Mouse (Mus musculus) urinary bladder, adult 2 months (tissue): ENCODE data around the gene Snx1. TPM values are rescaled to one million over a fixed set of nuclear protein-coding genes. Genes with fewer than 3 reads are reported as not detected.
A peak's percentile ranks its signal among the peaks of the same experiment; 100 is the strongest.

Source experiments
- DNase-seq: peaks from one replicate; pipeline ENCODE4 v3.0.0; 2022; ENCODE audit warnings: low spot score
- polyA plus RNA-seq: library from polyadenylated mRNA; depleted of rRNA; stranded (reverse); fragments of >200 nt; gene quantifications from 2 replicates; pipeline ENCODE4 v1.2.3, GENCODE M21; 2012; rRNA removed

The Snx1 gene
- 109 and 119 TPM in 2 replicates for polyA plus RNA-seq

DNA sequence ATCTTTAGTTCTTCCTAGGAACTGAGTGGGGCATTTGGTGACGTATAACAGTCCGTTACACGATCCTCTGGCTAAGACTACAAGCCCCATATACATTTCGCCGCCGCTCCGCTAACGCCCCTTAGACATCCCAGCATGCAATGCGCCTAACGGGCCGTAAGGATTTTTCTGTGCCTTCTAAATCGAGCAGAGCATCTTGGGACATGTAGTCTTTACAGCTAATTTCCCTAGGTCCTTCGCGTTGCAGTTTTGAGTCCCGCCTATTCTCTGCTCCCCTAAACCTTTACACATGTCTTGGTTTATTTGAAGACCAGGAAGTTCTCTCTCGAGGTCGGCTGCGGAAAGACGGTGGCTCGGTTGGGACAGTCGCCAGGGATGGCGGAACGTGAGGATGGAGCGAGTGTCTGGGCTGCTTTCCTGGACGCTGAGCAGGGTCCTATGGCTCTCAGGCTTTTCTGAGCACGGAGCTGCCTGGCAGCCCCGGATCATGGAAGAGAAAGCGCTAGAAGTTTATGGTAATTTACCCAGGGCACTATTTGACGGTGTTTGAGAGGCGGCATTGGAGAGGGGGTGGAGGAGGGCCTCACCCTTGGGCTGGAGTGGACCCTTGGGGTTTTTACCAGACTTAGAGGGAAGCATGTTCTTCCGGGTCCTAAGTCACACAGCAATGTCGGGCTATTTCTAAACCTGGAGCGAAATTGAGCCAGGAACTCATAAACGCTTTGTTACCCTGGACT lies at the start of gene Snx1, which contains the start of gene Ciao2a:
Gene Snx1 (minus strand): TSS at position 132 of the 737 bp plus-strand sequence.
Gene Ciao2a (plus strand): TSS at position 156 of the 737 bp plus-strand sequence.
- DNase-seq: peak; percentile 74

DNA sequence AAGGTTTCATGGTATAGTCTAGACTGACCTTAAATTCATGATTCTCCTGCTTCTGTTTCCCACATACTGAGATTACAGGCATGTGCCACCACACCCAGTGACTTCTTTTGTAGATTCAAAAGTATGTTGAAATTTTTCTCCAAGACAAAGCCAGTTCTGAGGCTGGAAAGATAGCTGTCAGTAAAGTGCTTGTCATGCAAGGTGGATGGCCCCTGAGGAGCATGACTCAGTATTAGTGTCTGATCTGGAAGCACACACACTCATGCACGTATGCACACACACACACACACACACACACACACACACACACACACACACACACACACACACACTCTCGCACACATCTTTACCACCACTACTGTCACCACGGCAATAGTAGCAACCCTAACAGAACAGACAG lies 48.6 kb upstream of the Snx1 start:
- no peak for DNase-seq

DNA sequence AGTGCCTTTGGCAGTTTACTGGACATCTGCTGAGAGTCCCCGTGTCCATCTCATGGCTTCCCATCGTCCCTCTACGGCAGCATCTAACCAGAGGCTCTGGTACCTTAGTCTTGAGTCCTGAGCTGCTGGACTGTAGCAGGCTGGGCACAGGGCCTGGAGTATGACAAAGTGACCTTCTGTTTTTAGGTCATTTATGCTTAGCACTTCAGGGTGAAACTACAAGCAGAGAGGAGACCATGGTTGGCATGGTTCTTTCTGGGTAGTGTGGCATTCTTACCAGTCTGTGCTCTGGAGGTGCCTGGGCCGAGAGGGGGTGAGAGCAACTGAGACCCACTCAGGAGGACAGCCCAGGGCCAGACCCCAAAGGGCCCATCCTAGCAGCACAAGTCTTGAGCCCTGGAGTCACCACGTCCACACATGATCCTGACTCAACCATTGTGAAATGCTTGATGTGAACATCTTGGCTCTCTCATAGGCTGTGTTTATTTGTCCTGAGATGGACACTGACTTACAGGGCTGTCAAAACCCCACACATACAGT lies 47.0 kb upstream of the Snx1 start:
- DNase-seq: no peak

DNA sequence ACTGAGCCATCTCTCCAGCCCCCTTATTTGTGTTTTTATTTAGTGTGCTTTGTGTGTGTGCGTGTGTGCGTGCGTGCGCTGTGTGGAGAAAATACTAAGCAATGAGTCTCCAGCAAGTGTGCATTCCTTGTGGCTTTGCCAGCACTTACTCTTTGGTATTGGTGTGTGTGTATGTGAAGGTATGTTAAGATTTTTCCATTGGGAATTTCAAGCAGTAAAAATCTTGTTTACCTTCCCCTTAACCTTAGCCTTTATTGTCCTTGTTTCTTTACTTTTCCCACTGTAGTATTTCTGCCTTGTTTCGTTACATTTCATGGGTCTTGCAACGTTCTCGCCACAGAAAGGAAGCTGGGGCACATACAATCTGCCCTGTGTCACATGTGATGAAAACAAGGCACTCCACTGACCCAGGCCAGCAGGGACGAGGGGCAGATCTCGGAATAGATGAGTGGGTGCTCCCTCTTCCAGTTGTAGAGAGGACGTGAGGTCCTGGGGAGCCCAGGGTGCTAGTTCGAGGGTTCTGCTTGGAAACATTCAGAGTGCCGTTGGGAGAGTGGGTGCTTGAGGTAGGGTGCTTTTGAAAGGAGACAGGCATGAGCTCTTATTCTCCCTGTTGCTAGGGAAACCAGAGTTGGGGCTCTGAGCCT lies 45.0 kb upstream of the Snx1 start:
- DNase-seq: no peak

DNA sequence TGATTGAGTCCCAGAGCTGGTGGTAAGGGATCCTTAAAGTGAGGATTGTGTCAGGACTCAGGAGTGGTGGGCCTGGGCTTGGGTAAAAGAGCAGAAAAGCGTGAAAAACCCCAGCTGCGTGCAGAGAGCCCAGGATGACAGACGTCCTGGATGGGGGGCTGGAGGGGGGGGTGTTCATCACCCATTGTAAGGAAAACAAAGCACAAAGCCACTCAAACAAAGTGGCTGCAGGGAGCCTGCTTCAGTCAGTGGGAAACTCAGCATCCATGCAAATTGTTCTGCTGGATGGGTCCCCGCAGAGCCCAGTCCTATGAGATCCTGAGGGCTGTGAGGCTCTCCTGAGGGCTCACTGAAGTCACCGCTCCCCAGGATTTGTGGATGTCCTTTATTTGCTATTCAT lies 44.1 kb upstream of the Snx1 start:
- no peak for DNase-seq

DNA sequence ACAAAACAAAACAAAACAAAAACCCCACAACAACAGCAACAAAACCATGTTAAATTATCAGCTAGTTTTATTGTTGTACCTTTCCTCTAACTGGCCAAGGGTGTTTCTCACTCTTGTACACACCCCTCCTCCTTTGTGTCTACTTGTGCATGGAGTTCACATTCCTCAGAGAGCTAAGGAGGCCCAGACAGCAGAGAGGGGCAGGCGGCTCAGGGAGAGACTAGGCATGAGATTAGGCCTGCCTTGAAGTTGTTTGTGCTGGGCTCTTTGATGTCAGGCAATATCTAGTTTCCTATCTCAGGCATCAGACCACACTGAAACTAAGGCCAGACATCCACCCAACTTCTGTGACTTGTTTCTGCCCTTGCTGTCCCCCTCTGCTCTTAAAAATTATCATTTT lies 41.8 kb upstream of the Snx1 start:
- no peak for DNase-seq

DNA sequence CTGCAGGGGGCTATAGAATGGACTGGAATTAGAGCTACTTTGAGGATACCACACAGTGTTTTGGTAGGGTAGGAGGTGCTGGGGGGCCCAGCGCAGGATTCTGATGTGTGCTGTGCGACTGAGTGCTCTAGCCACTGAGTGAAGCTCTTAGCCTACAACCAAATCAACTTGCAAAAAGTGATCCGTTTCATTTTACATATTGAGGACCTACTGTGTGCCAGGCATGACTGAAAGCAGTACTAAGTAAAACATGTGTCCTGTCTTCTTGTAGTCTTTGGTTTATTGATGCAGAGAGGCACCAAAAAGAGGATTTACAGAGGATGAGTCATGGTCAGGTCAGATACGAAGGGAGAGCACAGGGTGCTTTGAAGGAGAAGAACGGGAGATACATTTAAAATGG lies 40.8 kb upstream of the Snx1 start:
- no peak for DNase-seq

DNA sequence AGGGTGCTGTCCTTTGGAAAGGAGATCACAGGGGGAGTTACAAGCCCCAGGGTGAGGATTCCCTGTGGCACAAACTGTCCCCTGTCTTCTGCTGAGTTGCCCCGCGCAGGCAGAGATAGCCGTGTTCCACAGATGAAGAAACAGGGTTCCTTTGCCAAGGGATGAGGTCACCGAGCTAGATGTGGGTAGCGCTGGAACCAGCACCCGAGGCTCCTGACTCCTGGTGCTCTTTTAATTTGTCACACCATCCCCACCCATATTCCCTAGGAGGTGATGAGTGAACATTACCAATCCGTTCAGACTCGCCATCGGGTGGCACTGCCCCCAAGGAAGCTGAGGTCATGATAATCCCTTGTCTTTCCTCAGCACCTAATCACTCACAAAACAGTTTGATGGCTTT lies 36.6 kb upstream of the Snx1 start:
- DNase-seq: no peak

DNA sequence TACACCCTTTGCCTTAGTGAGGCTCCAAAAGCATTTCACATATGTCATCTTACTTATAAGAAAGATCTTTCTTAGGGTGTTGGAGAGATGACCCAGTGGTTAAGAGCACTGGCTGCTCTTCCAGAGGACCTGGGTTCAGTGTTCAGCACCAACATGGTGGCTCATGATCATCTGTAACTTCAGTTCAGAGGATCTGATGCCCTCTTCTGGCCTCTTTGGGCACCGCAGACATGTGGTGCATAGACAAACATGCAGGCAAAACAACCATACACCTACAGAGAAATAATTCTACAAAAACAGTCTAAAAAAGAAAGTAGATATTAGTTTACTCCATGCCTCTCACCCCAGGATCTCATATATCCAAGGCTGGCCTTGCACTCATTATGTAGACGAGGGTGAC lies 33.8 kb upstream of the Snx1 start:
- no peak for DNase-seq

DNA sequence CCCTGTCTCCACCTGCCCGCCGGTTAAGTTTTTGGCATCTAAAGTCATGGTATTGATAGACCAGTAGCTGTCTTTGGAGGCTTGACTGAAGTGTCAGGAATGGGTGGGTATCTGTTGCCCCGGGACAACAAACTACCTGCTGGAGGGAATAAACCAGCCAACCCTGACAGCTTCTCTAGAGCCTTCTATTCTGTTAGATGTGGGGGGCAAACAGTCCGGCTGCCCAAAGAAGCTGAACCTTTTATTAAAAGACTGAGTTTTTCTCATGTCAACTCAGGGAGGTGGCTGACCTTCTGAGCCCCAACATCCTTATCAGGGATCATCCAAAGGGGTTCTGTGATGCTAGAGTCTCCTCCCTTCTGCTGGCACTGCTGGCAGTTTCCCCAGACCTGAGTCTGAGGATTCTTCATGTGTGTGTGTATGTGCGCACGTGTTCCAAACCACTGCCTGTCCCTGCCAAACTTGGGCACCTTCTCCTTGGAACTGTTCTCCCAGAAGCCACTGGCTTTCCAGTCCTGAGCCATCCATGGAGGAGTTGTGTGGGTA lies 32.6 kb upstream of the Snx1 start:
- no peak for DNase-seq

DNA sequence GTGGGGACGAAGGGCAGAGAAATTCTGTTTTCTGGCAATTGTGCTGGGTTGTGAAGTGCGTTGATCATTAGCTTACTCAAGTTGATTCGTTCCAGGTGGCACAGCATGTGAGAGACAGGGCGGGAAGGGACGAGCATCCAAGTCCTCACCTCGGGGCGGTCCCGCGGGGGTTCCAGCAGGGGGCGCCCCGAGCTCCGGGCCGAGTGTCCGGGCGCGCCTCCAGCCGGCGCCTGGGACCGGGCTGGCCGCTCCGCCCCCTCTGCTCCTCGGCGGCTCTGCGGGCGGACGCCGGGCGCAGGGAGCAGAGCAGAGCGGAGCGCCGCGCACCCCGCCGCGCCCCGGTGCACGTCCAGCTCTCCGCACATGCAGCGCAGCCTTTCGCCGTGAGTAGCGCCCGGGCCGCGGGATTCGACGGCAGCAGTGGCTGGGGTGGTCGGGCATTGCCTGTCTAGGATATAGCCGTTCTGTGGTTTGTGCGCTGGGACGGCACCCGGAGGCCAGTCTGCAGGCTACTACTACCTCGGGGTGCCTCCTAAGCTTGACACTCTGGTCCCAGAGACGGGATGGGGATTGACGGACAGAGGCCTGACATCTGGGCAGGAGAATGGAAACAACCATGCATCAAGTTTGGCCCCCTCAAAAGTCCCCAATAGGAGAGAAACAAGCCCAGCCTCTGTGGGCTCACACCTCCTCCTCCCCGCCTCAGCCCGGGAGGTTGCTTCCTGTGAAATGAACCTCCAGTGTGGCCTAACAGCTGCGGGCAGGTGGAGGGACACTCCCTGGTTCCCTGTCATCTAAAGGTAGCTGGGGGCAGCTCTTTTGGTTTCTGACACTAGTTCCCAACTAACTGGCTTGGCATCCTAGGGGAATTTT lies 31.8 kb upstream of the Snx1 start, which contains the start of gene Dapk2:
Gene Dapk2 (plus strand): TSS at position 266 of the 873 bp plus-strand sequence.
- DNase-seq: peak; percentile 87

DNA sequence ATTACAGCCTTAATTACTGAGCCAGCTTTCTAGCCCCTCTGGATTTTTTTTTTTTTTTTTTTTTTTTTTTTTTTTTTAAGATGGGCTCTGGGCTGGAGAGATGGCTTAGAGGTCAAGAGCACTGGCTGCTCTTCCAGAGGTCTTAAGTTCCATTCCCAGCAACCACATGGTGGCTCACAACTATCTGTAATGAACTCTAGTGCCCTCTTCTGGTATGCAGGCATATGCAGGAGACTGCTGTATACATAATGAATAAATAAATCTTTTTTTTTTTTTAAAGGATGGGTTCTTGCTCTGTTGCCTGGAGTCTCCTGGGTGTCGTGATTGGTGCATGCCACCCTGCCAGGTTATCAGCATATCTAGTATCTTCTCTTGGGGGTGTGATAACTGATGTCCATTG lies 29.1 kb upstream of the Snx1 start:
- no peak for DNase-seq

DNA sequence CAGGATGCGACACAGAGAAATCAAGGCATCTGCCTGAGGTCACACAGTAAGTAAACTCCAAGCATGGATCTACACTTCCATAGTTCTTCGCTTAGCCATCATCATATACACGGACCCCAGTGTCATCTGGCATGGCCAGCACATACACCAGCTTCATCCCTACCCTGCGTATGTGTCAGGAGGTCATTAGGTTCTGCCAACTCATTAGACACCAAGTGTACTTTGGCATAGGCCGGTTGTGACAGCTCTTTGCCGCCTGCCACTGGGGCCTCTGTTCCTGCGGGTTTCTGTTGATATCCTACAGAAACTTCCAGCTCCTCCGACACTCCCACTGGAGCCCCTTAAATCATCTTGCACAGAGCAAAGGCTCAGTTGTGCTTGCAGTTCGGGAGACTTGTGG lies 27.6 kb upstream of the Snx1 start:
- no peak for DNase-seq

DNA sequence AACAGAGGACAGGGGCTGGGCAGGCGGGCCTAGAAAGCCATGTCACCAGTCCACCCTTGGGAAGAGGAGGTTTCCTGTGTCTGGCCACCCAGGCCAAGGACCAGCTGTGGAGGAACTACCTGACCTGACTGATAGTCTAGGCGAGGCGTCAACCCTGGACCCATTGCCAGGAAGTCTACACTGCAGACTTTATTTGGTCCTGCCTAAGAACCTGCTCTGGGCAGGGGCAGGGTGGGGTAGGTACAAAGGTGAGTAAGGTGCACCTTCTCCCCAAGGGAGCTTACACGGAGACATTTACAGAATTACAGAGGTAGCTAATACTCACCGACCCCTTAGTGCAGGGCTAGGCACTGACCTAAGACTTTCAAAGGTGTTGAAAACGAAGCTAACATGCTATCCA lies 27.2 kb upstream of the Snx1 start:
- DNase-seq: no peak

DNA sequence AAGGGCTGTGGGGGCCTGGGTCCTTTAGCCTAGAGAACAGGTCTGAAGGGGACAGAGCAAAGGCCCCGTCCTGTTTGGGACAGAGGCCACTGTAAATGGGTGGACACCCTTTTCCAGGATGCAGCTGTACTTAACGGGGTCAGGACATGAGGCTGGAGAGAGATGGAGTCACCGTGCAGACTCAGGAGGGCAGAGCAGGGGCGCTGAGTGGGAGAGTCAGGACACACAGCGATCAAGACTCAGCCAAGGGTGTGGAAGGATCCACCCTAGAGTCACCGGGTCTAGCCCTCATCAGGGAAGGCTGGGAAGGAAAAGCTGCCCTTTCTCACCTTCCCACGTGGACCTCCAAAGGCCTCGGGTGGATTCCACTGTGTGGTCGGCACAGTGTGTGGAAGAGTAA lies 25.6 kb upstream of the Snx1 start:
- no peak for DNase-seq

DNA sequence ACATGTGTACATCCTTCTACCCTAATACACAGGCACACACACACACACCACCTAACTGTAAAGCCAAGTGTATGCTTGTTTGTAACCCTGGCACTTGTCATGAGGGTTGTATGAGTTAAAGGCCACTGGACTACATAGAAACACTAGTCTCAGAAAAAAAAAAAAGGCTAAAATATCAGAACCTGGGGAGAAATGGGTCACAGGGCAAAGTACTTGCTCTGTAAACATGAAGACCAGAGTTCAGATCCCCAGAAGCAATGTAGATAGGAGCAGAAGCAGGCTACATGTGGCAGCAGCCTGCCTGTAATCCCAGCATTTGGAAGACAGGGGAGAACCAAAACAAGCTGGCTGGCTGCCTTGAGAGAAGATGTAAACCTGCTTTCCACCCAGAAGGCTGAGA lies 19.8 kb upstream of the Snx1 start:
- DNase-seq: no peak

DNA sequence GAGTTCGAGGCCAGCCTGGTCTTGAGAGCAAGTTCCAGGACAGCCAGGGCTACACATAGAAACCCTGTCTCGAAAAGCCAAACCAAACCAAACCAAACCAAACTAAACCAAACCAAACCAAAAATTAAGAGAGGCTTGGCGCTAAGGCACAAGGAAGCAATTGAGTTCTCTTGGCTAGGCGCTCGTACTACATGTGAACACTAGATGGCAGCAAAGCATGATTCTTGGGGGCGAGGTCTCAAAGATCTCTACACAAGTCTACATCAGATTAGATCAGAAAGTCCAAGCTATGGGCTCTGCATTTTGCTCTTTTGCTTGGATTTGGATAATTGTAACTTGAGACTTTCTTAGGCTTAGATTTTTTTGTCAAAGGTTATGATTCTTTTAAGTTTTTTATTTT lies 17.9 kb upstream of the Snx1 start:
- DNase-seq: no peak

DNA sequence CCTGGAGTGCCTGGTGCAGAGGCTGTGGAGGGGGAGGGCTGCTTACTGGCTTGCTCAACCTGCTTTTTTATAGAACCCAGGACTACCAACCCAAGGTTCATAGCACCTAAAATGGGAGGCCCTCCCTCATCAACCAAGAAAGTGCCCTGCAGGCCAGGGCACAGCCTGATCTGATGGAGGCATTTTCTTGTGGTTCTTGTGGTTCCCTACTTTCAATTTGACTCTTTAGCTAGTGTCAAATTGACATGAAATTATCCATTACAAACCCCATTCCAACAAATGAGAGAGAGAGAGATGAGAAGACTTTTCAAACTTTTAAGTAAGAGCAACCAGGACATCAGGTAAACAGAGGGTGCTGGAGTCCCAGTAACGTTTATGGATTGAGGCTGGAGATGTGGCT lies 15.9 kb upstream of the Snx1 start:
- DNase-seq: no peak

DNA sequence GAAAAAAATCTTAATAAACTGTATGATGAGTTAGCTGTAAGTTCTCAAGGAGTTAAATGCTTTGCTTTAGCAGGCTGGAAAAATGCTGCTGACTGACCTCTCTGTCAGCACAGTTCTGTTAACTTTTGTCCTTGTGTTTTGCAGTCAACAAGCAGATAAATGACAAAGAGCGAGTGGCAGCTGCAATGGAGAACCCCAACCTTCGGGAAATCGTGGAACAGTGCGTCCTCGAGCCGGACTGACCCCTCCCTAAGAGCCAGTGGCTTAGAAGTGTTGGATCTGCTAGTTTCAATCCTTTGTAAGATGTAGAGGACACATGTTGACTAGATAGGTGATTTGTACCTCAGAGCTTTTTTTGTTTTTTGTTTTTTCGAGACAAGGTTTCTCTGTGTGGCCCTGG lies 11.8 kb upstream of the Snx1 start:
- DNase-seq: no peak

DNA sequence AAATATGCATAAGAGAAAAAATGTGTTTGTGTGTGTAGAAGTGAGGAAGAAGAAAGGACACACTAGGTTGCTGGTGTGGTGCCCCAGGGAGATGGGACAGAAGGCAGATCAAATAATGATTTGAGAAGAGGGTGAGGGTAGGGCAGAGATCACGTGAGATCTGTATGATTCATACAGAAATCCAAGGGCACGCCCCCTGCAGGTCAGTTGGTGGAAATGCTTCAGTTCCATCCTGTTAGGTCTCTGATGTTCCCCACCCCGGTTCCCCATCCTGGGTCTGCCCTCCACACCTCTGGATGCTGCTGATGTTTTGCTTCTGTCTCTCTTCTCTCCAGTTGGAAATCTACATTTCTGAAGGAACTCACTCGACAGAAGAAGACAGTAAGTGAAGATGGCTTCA lies 9.6 kb upstream of the Snx1 start:
- no peak for DNase-seq

DNA sequence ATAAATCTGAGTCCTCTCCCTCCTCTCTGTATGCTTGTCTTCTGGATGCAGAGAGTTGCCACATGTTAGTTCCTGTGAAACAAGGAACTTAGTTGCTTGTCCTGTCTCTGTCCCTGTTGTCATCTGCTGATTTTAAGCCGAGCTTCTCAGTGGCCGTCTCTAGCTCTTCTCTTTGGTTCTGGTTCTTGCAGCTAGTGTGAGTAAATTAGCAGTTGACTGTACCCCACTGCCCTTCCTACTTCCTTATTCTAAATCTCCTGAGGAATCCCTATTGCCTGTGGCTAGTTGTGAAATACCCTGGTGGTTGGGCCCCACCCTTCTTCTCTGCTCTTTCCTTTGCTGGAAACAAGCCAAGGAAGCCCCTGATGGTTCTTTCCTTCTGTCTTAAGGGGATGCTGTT lies 5.1 kb upstream of the Snx1 start:
- no peak for DNase-seq

DNA sequence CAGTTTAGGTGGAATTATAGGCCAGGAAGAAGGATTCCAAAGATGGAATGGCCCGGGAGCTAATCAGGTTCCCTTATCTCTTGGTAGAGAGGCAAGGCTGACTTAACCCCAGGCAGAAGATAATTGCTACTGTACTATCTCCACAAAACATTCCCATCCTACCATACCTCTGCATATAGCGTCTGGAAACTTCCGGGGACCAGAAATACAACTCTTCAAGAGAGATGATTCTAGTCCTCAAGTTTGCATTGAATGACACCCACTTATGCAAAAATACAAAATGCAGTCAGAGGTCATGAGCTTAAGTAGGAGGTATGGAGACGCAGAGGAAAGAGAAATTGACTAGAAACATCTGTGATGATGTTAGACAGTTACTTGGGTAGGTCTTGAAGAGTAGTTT lies 1.5 kb upstream of the Snx1 start:
- DNase-seq: no peak
